8 mouse cellular contexts compared by ENCODE assay signal in genomic region chr6:148946881-148947405, GRCm38 (mm10). TPM values are rescaled to one million over a fixed set of nuclear protein-coding genes. Genes with fewer than 3 reads are reported as not detected.
DNase-seq lines count a peak whose midpoint lies in the region; ATAC-seq lines count a peak whose summit lies in the region.

No protein-coding gene starts in this region.

- DNase-seq in heart, adult 8-10 months (ENCODE audit: low spot score), result no peak
- DNase-seq in Muller cell, postnatal 12 days (ENCODE audit: inconsistent ontology term), result peak; percentile 57
- DNase-seq in hindbrain, embryonic 11.5 days (ENCODE audit: low spot score), result no peak
- DNase-seq in adrenal gland, postnatal 4 days (ENCODE audit: low spot score in 2 of 2), result no peak
- DNase-seq in spleen, adult 18-20 months, result no peak
- no peak for DNase-seq in T-cell, adult 2 months (ENCODE audit: low spot score)

- peak overlapping the region; percentile 87 for H3K4me2 ChIP-seq in heart, embryonic 13.5 days
- H3K4me2 ChIP-seq in hindbrain, embryonic 11.5 days (replicated peaks; ENCODE audit: low read depth, low read length), result peak overlapping the region; percentile 54

- H3K36me3 ChIP-seq in heart, embryonic 13.5 days, result peaks cover 10% of the 10 kb centered on the region
- no peaks in the 10 kb centered on the region for H3K36me3 ChIP-seq in hindbrain, embryonic 11.5 days (ENCODE audit: control insufficient read depth, insufficient read depth, low read length)
- no peaks in the 10 kb centered on the region for H3K36me3 ChIP-seq in megakaryocyte, embryonic 14.5 days (replicated peaks; ENCODE audit: low read length)

- H3K4me1 ChIP-seq in heart, embryonic 13.5 days, result peaks cover 25% of the 10 kb centered on the region
- peaks cover under 1% of the 10 kb centered on the region; the same call in 1 of the 2 replicates for H3K4me1 ChIP-seq in hindbrain, embryonic 11.5 days (replicated peaks; ENCODE audit: control insufficient read depth, insufficient read depth, low read length)
- H3K4me1 ChIP-seq in megakaryocyte, embryonic 14.5 days, result peaks cover 22% of the 10 kb centered on the region

- WGBS in heart, embryonic 13.5 days, result 44% methylated on average over 11 of the region's 11 CpGs
- WGBS in hindbrain, embryonic 11.5 days, result 39% methylated on average over 11 of the region's 11 CpGs

- H3K27me3 ChIP-seq in heart, embryonic 13.5 days (replicated peaks), result no peaks in the 10 kb centered on the region
- no peaks in the 10 kb centered on the region for H3K27me3 ChIP-seq in hindbrain, embryonic 11.5 days (ENCODE audit: control insufficient read depth, insufficient read depth, low read length)
- H3K27me3 ChIP-seq in megakaryocyte, embryonic 14.5 days (replicated peaks), result no peaks in the 10 kb centered on the region

- peak overlapping the region; percentile 84 for H3K9ac ChIP-seq in heart, embryonic 13.5 days
- peak overlapping the region; percentile 70 for H3K9ac ChIP-seq in hindbrain, embryonic 11.5 days (ENCODE audit: low read depth, low read length)

- no peak for ATAC-seq in heart, embryonic 13.5 days (ENCODE audit: extremely low read depth, insufficient number of reproducible peaks, low FRiP score, low TSS enrichment)
- peak; percentile 12; the same call in 1 of the 2 replicates for ATAC-seq in hindbrain, embryonic 11.5 days (ENCODE audit: low FRiP score)

- H3K9me3 ChIP-seq in heart, embryonic 13.5 days, result no peaks in the 10 kb centered on the region
- no peaks in the 10 kb centered on the region for H3K9me3 ChIP-seq in hindbrain, embryonic 11.5 days (ENCODE audit: control insufficient read depth, low read length)
- no peaks in the 10 kb centered on the region for H3K9me3 ChIP-seq in megakaryocyte, embryonic 14.5 days

- H3K27ac ChIP-seq in heart, embryonic 13.5 days (replicated peaks), result peak overlapping the region; percentile 95
- peak overlapping the region; percentile 54; the same call in 1 of the 2 replicates for H3K27ac ChIP-seq in hindbrain, embryonic 11.5 days (ENCODE audit: low read depth, low read length)

- peak overlapping the region; percentile 92 for H3K4me3 ChIP-seq in heart, embryonic 13.5 days
- H3K4me3 ChIP-seq in hindbrain, embryonic 11.5 days (ENCODE audit: low read depth, low read length), result peak overlapping the region; percentile 85
- H3K4me3 ChIP-seq in megakaryocyte, embryonic 14.5 days (replicated peaks), result peak overlapping the region; percentile 96

RNA-seq across cellular contexts. Expression of gene Sinhcaf, which starts 0.7 kb away (rescaled TPM):
- polyA plus RNA-seq in heart, embryonic 13.5 days (2015; fragmentation: Nextera tagmentation; extraction: Ambion mirVana), result 65.0 and 79.9 TPM in 2 replicates
- total RNA-seq in heart, adult 8-10 months (2022), result 1 to 10 TPM; 2.7 to 4.9 (median 4.2) TPM
- polyA plus RNA-seq in hindbrain, embryonic 11.5 days (2014; fragmentation: Nextera tagmentation; extraction: Ambion mirVana), result 246 and 283 TPM in 2 replicates
- 5.2 and 13.1 TPM in 2 replicates for polyA plus RNA-seq in megakaryocyte, embryonic 14.5 days (2012; ENCODE audit: insufficient read depth, low replicate concordance)
- total RNA-seq in adrenal gland, postnatal 4 days (2021), result 10 to 100 TPM; 63.4 to 80.4 TPM

RNA-seq across cellular contexts. Expression of gene Caprin2, which starts 50.9 kb away (rescaled TPM):
- 11.6 and 11.7 TPM in 2 replicates for polyA plus RNA-seq in heart, embryonic 13.5 days (2015; fragmentation: Nextera tagmentation; extraction: Ambion mirVana)
- total RNA-seq in heart, adult 8-10 months (2022), result 1 to 10 TPM; 3.7 to 5.9 (median 4.2) TPM
- polyA plus RNA-seq in hindbrain, embryonic 11.5 days (2014; fragmentation: Nextera tagmentation; extraction: Ambion mirVana), result 10.7 and 13.1 TPM in 2 replicates
- 0.63 TPM in 1 of 2 replicates, not detected in the other for polyA plus RNA-seq in megakaryocyte, embryonic 14.5 days (2012; ENCODE audit: insufficient read depth, low replicate concordance)
- 10 to 100 TPM; 21.7 to 25.5 TPM for total RNA-seq in adrenal gland, postnatal 4 days (2021)
